Mouse (Mus musculus) stomach, embryonic 16.5 days (tissue): Measurements from ENCODE around the gene Vsir. TPM values are rescaled to one million over a fixed set of nuclear protein-coding genes. Genes with fewer than 3 reads are reported as not detected.

Experiments
- ATAC-seq: fragments of 200-750 bp; cut with Nextera tagmentation; 2 replicates; pipeline ENCODE4 v1.8.0; 2017; ENCODE audit warnings: moderate number of reproducible peaks, moderate TSS enrichment; ENCODE audit not compliant: insufficient read depth, low FRiP score
- H3K27ac ChIP-seq: fragments of 300-500 bp; sonication (generic); 2 replicates; pipeline ENCODE4 v1.5.1; 2014; ENCODE audit warnings: low read length
- H3K27me3 ChIP-seq: fragments of 300-500 bp; sonication (generic); 2 replicates; pipeline ENCODE4 v1.6.1; 2014; ENCODE audit warnings: low read length, control low read depth, mixed read lengths; ENCODE audit not compliant: control insufficient read depth, insufficient read depth
- H3K36me3 ChIP-seq: fragments of 300-500 bp; sonication (generic); 2 replicates; pipeline ENCODE4 v1.6.1; 2014; ENCODE audit warnings: low read length; ENCODE audit not compliant: control insufficient read depth, insufficient read depth
- H3K4me1 ChIP-seq: fragments of 300-500 bp; sonication (generic); 2 replicates; pipeline ENCODE4 v1.6.1; 2014; ENCODE audit warnings: low read length, control low read depth, mixed read lengths; ENCODE audit not compliant: control insufficient read depth, insufficient read depth
- H3K4me2 ChIP-seq: fragments of 300-500 bp; sonication (generic); 2 replicates; pipeline ENCODE4 v1.6.1; 2014; ENCODE audit warnings: low read depth, low read length, mixed read lengths
- H3K4me3 ChIP-seq: fragments of 300-500 bp; sonication (generic); replicated peaks from 2 replicates; pipeline ENCODE4 v1.5.1; 2014; ENCODE audit warnings: mild to moderate bottlenecking, low read length
- H3K9ac ChIP-seq: fragments of 300-500 bp; sonication (generic); 2 replicates; pipeline ENCODE4 v1.6.1; 2014; ENCODE audit warnings: low read length
- H3K9me3 ChIP-seq: fragments of 300-500 bp; sonication (generic); replicated peaks from 2 replicates; pipeline ENCODE4 v1.6.1; 2016; ENCODE audit warnings: low read length, control low read depth; ENCODE audit not compliant: control insufficient read depth
- WGBS: fragments of 180-500 bp; shearing (Covaris S2); extraction: QIAGEN DNeasy Blood & Tissue Kit; methylation state at CpG from one replicate; pipeline ENCODE4 v1.1.7; 2014; 5-methylcytosine and 5-hydroxymethylcytosine counted together
- polyA plus RNA-seq: library from polyadenylated mRNA; unstranded; fragments of >200 nt; fragmentation: Nextera tagmentation; extraction: Ambion mirVana; gene quantifications from 2 replicates; pipeline ENCODE4 v1.2.1, GENCODE M21; 2015

The Vsir gene
- polyA plus RNA-seq, 1 experiment from 2014 or later = 8.5 TPM

GRCm38 (mm10) chr10:60390177-60390903 lies 43.7 kb downstream of the Vsir start:
- Histone ChIP-seq H3K27me3 (no peaks in the 10 kb centered on the region), H3K36me3 (no peaks in the 10 kb centered on the region), H3K27ac (no peak overlapping the region), H3K4me3 (no peak overlapping the region), H3K4me2 (no peak overlapping the region), H3K9ac (no peak overlapping the region), H3K4me1 (peaks cover 4% of the 10 kb centered on the region), H3K9me3 (no peaks in the 10 kb centered on the region)
- ATAC-seq = no peak
- 50% methylated on average over 6 of the region's 6 CpGs for WGBS

GRCm38 (mm10) chr10:60390904-60391420 lies 44.3 kb downstream of the Vsir start:
- Histone ChIP-seq H3K9ac (no peak overlapping the region), H3K4me2 (no peak overlapping the region), H3K36me3 (no peaks in the 10 kb centered on the region), H3K27ac (no peak overlapping the region), H3K4me3 (no peak overlapping the region), H3K27me3 (no peaks in the 10 kb centered on the region), H3K9me3 (no peaks in the 10 kb centered on the region), H3K4me1 (peaks cover 4% of the 10 kb centered on the region)
- ATAC-seq = no peak
- WGBS = 71% methylated on average over 5 of the region's 5 CpGs

DNA sequence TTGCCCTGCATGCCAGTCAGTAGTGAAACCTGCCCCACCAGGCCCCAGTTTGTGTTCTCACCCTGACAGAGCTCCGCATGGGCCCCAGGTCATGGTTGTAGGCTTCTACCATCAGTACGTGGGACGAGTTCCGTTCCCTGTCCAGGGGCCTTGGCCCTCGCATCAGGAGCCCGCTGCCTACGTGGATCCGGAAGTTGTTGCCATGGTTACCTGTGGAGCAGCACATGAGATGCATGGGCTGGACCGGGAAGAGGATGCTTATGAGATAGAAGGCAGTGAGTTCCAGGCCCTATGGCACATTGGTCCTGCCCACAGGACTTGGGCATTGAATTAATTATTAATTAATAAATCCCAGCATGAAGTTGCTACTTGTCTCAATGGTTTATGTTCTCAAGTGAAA lies 45.0 kb downstream of the Vsir start:
- H3K36me3 ChIP-seq = no peaks in the 10 kb centered on the region
- no peak overlapping the region for H3K27ac ChIP-seq
- H3K4me1 ChIP-seq = peaks cover 4% of the 10 kb centered on the region
- H3K4me3 ChIP-seq = no peak overlapping the region
- no peak for ATAC-seq
- WGBS = 93% methylated on average over 9 of the region's 9 CpGs
- H3K9me3 ChIP-seq = no peaks in the 10 kb centered on the region
- no peaks in the 10 kb centered on the region for H3K27me3 ChIP-seq
- H3K4me2 ChIP-seq = no peak overlapping the region
- H3K9ac ChIP-seq = no peak overlapping the region

DNA sequence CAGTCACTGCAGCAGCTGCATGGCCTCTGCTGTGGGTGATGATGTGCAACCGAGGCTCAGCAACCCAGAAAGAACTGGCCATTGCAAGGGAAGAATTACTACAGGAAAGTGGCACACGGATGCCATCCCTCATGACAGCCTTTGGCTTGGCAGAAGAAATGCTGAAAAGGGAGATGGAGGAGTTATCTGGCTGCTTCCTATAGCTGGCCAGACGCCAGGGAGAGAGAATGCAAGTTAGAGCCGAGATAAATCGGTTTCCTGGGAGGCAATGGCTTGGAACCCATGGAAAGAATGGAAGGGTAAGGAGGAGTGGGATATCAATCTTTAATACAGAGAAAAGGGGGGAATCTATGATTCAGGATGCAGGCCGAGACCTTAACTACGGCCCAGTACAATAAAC lies 48.3 kb downstream of the Vsir start:
- no peak overlapping the region for H3K4me3 ChIP-seq
- H3K27me3 ChIP-seq = no peaks in the 10 kb centered on the region
- 64% methylated on average over 7 of the region's 7 CpGs for WGBS
- no peak for ATAC-seq
- H3K9me3 ChIP-seq = no peaks in the 10 kb centered on the region
- H3K4me1 ChIP-seq = no peaks in the 10 kb centered on the region
- no peaks in the 10 kb centered on the region for H3K36me3 ChIP-seq
- no peak overlapping the region for H3K4me2 ChIP-seq
- H3K9ac ChIP-seq = no peak overlapping the region
- H3K27ac ChIP-seq = no peak overlapping the region

DNA sequence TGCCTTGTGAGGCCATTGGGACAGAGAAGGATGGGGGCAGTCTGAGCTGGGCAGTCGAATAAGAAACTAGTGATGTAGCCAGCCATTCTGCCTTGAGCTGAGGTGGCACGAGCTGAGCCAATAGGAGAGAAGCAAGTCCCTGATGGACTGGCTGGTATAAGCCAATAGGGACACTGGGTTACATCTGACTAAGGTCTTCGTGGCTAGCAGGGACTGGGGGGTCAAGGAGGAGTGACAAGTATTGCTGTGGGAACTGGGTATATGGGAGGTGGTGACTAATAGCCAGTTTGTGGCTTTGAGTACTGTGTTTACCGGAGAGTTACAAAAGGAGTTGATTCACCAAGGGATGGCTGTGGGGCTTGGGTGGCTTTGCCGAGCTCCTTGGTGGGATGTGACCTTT lies 49.0 kb downstream of the Vsir start:
- ATAC-seq = no peak
- H3K36me3 ChIP-seq = no peaks in the 10 kb centered on the region
- WGBS = 72% methylated on average over 5 of the region's 5 CpGs
- H3K4me3 ChIP-seq = no peak overlapping the region
- H3K9ac ChIP-seq = no peak overlapping the region
- H3K9me3 ChIP-seq = no peaks in the 10 kb centered on the region
- no peaks in the 10 kb centered on the region for H3K27me3 ChIP-seq
- no peak overlapping the region for H3K27ac ChIP-seq
- H3K4me2 ChIP-seq = no peak overlapping the region
- no peaks in the 10 kb centered on the region for H3K4me1 ChIP-seq

- H3K9me3 ChIP-seq = no peaks in the 10 kb centered on the region
Measured at GRCm38 (mm10) chr10:60398051-60398814, 51.6 kb downstream of the Vsir start.

DNA sequence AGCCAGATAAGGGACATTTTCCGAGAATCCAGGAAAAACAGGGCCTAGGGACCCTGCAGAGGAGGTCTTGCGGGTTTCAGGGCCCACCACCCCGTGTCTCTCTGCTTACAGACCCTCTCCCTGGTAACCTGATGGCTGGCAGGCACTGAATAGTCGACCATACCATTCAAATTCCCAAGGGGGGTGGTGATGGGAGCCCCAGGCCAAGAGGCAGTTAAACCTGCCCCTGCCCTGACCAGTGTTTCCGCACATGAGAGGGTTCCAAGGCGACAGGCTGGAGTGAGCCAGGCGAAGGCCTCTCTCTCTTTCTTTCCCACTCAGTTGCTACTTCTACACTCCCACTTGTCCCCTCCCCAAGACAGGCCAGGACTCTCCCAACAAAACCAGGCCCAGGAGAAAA lies 52.8 kb downstream of the Vsir start, which contains the start of gene Gm17455:
Gene Gm17455 (plus strand): TSS at position 278 of the 400 bp plus-strand sequence.
- no peaks in the 10 kb centered on the region for H3K36me3 ChIP-seq
- 0 out of 2 replicates have a peak within 1 kb of the TSS, but pooled peaks have one; percentile 11 for H3K9ac ChIP-seq
- WGBS = 60% methylated on average over 7 of the region's 7 CpGs
- no peak for ATAC-seq
- no peaks in the 10 kb centered on the region for H3K4me1 ChIP-seq
- no peaks in the 10 kb centered on the region for H3K9me3 ChIP-seq
- no peak within 1 kb of the TSS for H3K4me3 ChIP-seq
- H3K4me2 ChIP-seq = no peak within 1 kb of the TSS
- no peak within 1 kb of the TSS for H3K27ac ChIP-seq
- H3K27me3 ChIP-seq = peaks cover 3% of the 10 kb centered on the region; the same call in 1 of the 2 replicates

More at GRCm38 (mm10) chr10:60398051-60398814, 51.6 kb downstream of the Vsir start:
- no peak overlapping the region for H3K27ac ChIP-seq
- no peak overlapping the region for H3K4me3 ChIP-seq
- no peaks in the 10 kb centered on the region for H3K4me1 ChIP-seq
- WGBS = 81% methylated on average over 10 of the region's 10 CpGs
- no peaks in the 10 kb centered on the region; the same call in 1 of the 2 replicates for H3K27me3 ChIP-seq
- no peak overlapping the region for H3K4me2 ChIP-seq
- H3K36me3 ChIP-seq = no peaks in the 10 kb centered on the region
- no peak for ATAC-seq
- no peak overlapping the region for H3K9ac ChIP-seq

GRCm38 (mm10) chr10:60400507-60401295 lies 54.0 kb downstream of the Vsir start:
- no peaks in the 10 kb centered on the region for H3K4me1 ChIP-seq
- 70% methylated on average over 11 of the region's 11 CpGs for WGBS
- H3K27me3 ChIP-seq = peaks cover 3% of the 10 kb centered on the region; the same call in 1 of the 2 replicates
- peak overlapping the region; percentile 11; the same call in 1 of the 2 replicates for H3K9ac ChIP-seq
- no peak for ATAC-seq
- H3K4me2 ChIP-seq = no peak overlapping the region
- no peaks in the 10 kb centered on the region for H3K9me3 ChIP-seq
- H3K27ac ChIP-seq = no peak overlapping the region
- H3K4me3 ChIP-seq = no peak overlapping the region
- H3K36me3 ChIP-seq = no peaks in the 10 kb centered on the region
